Mouse (Mus musculus) G1E (cell line): ENCODE results near the gene Grhl3. TPM values are rescaled to one million over a fixed set of nuclear protein-coding genes. Genes with fewer than 3 reads are reported as not detected.

ENCODE experiments used
- ATAC-seq: 2 replicates; pipeline ENCODE4 v1.8.0; 2016; ENCODE audit warnings: mild to moderate bottlenecking; ENCODE audit not compliant: insufficient number of reproducible peaks, poor library complexity, low FRiP score, severe bottlenecking; ENCODE audit errors: extremely low read depth
- DNase-seq: peaks from one replicate; pipeline ENCODE4 v3.0.0; 2012; ENCODE audit warnings: low spot score
- H3K27me3 ChIP-seq: 2 replicates; pipeline ENCODE4 v1.6.1; 2012; ENCODE audit warnings: mild to moderate bottlenecking, low read length, inconsistent platforms; ENCODE audit not compliant: insufficient read depth
- H3K36me3 ChIP-seq: replicated peaks from 2 replicates; pipeline ENCODE3; 2012; ENCODE audit warnings: mild to moderate bottlenecking, inconsistent platforms
- H3K4me1 ChIP-seq: 2 replicates; pipeline ENCODE4 v1.6.1; 2012; ENCODE audit warnings: low read depth, low read length, inconsistent platforms, mixed read lengths; ENCODE audit not compliant: insufficient read depth
- H3K4me3 ChIP-seq: 2 replicates; pipeline ENCODE4 v1.5.1; 2012; ENCODE audit warnings: low read depth, mild to moderate bottlenecking, inconsistent platforms, low read length, moderate library complexity, mixed read lengths
- H3K9me3 ChIP-seq: replicated peaks from 2 replicates; pipeline ENCODE4 v1.6.1; 2012; ENCODE audit warnings: inconsistent platforms
- CTCF ChIP-seq: IDR thresholded peaks from 2 replicates; pipeline ENCODE4 v1.5.1; 2012; ENCODE audit warnings: low read depth, low read length, inconsistent platforms, mixed read lengths
- GATA1 ChIP-seq: IDR thresholded peaks from 2 replicates; pipeline ENCODE4 v1.6.1; 2012; ENCODE audit warnings: borderline replicate concordance, low read length, inconsistent platforms, mixed read lengths
- GATA2 ChIP-seq: IDR thresholded peaks from 2 replicates; pipeline ENCODE4 v1.6.1; 2012; ENCODE audit warnings: low read depth, low read length, inconsistent platforms, borderline replicate concordance
- POLR2AphosphoS5 ChIP-seq: IDR thresholded peaks from 2 replicates; pipeline ENCODE4 v1.6.1; 2012; ENCODE audit warnings: low read depth, low read length, inconsistent platforms; ENCODE audit not compliant: insufficient replicate concordance
- TAL1 ChIP-seq: conservative IDR thresholded peaks from 2 replicates; pipeline ENCODE4 v1.6.1; 2012; ENCODE audit warnings: low read depth, low read length, inconsistent platforms, mixed read lengths
- polyA plus RNA-seq: library from polyadenylated mRNA; stranded (reverse); fragments of >175 nt; gene quantifications from 2 replicates; pipeline ENCODE4 v1.2.3, GENCODE M21; 2012
- total RNA-seq, 2 experiments: library from RNA; stranded (forward) in 1 of 2; stranded (reverse) in 1 of 2; fragments of 200-1000 nt in 1 of 2; fragments of >200 nt in 1 of 2; fragmentation: Nextera tagmentation in 1 of 2; gene quantifications; 2 replicates each; pipeline ENCODE4 v1.2.3; 2014 to 2017

Gene Grhl3
- total and polyA plus RNA-seq, 3 experiments = not detected

GRCm38 (mm10) chr4:135547551-135547950, 25.9 kb downstream of the Grhl3 start:
- Histone ChIP-seq H3K36me3 (no peaks in the 10 kb centered on the region), H3K27me3 (peaks cover 37% of the 10 kb centered on the region), H3K4me3 (no peak overlapping the region), H3K4me1 (peaks cover 10% of the 10 kb centered on the region), H3K9me3 (no peaks in the 10 kb centered on the region)
- ATAC-seq = no peak
- DNase-seq = no peak
- TF ChIP-seq GATA2 = no peak
- TF ChIP-seq TAL1 = no peak
- TF ChIP-seq POLR2AphosphoS5 = no peak
- TF ChIP-seq GATA1 = no peak
- TF ChIP-seq CTCF = no peak

- Histone ChIP-seq H3K9me3 (no peaks in the 10 kb centered on the region), H3K4me3 (no peak overlapping the region), H3K4me1 (peaks cover 10% of the 10 kb centered on the region), H3K27me3 (peaks cover 36% of the 10 kb centered on the region), H3K36me3 (no peaks in the 10 kb centered on the region)
- DNase-seq (no peak), ATAC-seq (no peak)
- no peak for TF ChIP-seq POLR2AphosphoS5
- TF ChIP-seq TAL1 = no peak
- TF ChIP-seq GATA1 = no peak
- no peak for TF ChIP-seq GATA2
- no peak for TF ChIP-seq CTCF
Measured at GRCm38 (mm10) chr4:135546793-135547192, 26.6 kb downstream of the Grhl3 start.

DNA sequence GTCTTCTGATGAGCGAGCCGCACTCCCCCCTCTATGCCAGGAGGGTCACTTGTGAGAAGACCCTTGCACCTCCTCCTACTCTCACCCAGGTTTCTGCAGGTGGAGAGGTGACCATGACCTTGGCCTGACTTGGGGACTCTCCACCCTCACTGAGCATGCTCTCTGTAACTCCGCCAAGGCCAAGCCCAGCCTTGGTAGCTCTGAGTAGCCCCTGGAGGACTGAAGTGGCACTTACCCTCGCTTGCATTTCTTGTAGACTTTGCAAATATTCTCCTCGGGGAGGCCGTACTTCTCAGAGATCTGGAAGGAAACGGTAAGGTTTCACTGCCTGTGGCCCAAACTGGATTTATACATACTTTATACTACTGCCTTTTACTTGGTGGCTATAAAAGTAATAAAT, 27.4 kb downstream of the Grhl3 start:
- DNase-seq = no peak
- no peak for ATAC-seq
- TF ChIP-seq CTCF = no peak
- TF ChIP-seq GATA2 = no peak
- no peak for TF ChIP-seq TAL1
- no peak for TF ChIP-seq POLR2AphosphoS5
- no peak for TF ChIP-seq GATA1
- H3K36me3 ChIP-seq = no peaks in the 10 kb centered on the region
- no peak overlapping the region for H3K4me3 ChIP-seq
- peaks cover 10% of the 10 kb centered on the region for H3K4me1 ChIP-seq
- H3K9me3 ChIP-seq = no peaks in the 10 kb centered on the region
- peaks cover 31% of the 10 kb centered on the region for H3K27me3 ChIP-seq

DNA sequence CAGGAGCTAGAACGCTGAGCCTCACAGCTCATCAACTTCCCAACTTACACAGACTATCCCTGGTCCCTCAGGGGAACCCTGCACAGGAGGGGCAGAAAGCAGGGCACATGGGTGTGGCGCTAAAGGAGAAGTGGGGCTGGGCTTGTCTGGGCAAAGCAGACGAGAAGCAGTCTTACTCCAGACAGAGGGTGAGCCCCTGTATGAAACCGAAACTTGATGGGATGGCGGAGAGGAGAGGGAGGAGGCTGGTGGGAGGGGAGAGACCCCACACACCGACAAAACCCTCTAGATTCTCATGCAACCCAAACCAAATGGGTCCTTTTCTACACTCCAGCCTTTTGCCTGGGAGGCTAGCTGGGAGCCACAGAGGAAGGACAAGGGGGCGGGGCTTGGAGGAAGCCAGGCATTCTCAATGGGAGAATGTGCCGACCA, 28.3 kb downstream of the Grhl3 start:
- H3K4me3 ChIP-seq = peak overlapping the region; percentile 55; the same call in 1 of the 2 replicates
- no peaks in the 10 kb centered on the region for H3K9me3 ChIP-seq
- DNase-seq (peak; percentile 15), ATAC-seq (no peak)
- no peaks in the 10 kb centered on the region for H3K36me3 ChIP-seq
- H3K4me1 ChIP-seq = peaks cover 10% of the 10 kb centered on the region
- no peak for TF ChIP-seq CTCF
- TF ChIP-seq GATA2 = no peak
- no peak for TF ChIP-seq TAL1
- TF ChIP-seq POLR2AphosphoS5 = no peak
- no peak for TF ChIP-seq GATA1
- peaks cover 25% of the 10 kb centered on the region for H3K27me3 ChIP-seq

DNA sequence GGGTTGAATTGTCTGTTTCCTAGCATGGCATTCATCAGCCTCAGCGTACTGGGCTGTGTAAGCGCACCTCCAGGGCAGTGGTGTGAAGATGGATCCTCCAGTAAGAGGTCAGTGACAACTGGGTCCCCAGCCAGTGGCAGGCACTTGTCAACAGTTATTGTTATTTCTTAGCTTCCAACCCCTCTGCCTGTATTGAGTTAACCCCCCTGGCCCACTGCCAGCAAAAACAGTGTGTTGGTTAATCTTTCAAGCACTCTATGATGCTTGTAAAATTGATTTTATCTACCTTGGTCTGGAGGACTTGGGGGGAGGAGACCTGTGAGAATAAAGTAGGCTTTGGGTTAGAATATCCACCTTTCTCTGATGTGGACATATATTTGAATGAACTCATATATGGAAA, 29.1 kb downstream of the Grhl3 start:
- peaks cover 23% of the 10 kb centered on the region for H3K27me3 ChIP-seq
- no peak for ATAC-seq
- peaks cover 10% of the 10 kb centered on the region for H3K4me1 ChIP-seq
- DNase-seq = no peak
- TF ChIP-seq GATA2 = no peak
- TF ChIP-seq CTCF = no peak
- no peak for TF ChIP-seq TAL1
- TF ChIP-seq GATA1 = no peak
- no peak for TF ChIP-seq POLR2AphosphoS5
- no peak overlapping the region for H3K4me3 ChIP-seq
- no peaks in the 10 kb centered on the region for H3K36me3 ChIP-seq
- no peaks in the 10 kb centered on the region for H3K9me3 ChIP-seq

- Histone ChIP-seq H3K9me3 (no peaks in the 10 kb centered on the region), H3K36me3 (no peaks in the 10 kb centered on the region), H3K27me3 (peaks cover 21% of the 10 kb centered on the region), H3K4me1 (peaks cover 6% of the 10 kb centered on the region), H3K4me3 (no peak overlapping the region)
- TF ChIP-seq GATA2 (no peak), CTCF (no peak), GATA1 (no peak), TAL1 (no peak), POLR2AphosphoS5 (no peak)
- DNase-seq = no peak
- no peak for ATAC-seq
Measured at GRCm38 (mm10) chr4:135540057-135540456, 33.4 kb downstream of the Grhl3 start.
